Mouse (Mus musculus) midbrain, embryonic 10.5 days (tissue): ENCODE results near the gene Vmn2r84. TPM values are rescaled to one million over a fixed set of nuclear protein-coding genes. Genes with fewer than 3 reads are reported as not detected.
"Not testable (repeated sequence)": the region's sequence is repeated elsewhere in the genome, so short reads cannot be mapped to it uniquely, and the experiment has no call there.

Experiments used
- DNase-seq: peaks from one replicate; pipeline ENCODE4 v3.0.0-alpha.2; 2017; ENCODE audit warnings: low spot score
- H3K27ac ChIP-seq: fragments of 300-500 bp; sonication (generic); replicated peaks from 2 replicates; pipeline ENCODE4 v1.5.1; 2016; ENCODE audit warnings: mild to moderate bottlenecking
- H3K27me3 ChIP-seq: fragments of 300-500 bp; sonication (generic); 2 replicates; pipeline ENCODE4 v1.6.1; 2016; ENCODE audit warnings: low read depth, mild to moderate bottlenecking; ENCODE audit not compliant: poor library complexity, severe bottlenecking
- H3K36me3 ChIP-seq: fragments of 300-500 bp; sonication (generic); 2 replicates; pipeline ENCODE4 v1.6.1; 2016; ENCODE audit warnings: mild to moderate bottlenecking, moderate library complexity
- H3K4me1 ChIP-seq: fragments of 300-500 bp; sonication (generic); 2 replicates; pipeline ENCODE4 v1.6.1; 2016
- H3K4me3 ChIP-seq: fragments of 300-500 bp; sonication (generic); 2 replicates; pipeline ENCODE4 v1.5.1; 2016; ENCODE audit warnings: mild to moderate bottlenecking, moderate library complexity
- H3K9me3 ChIP-seq: fragments of 300-500 bp; sonication (generic); replicated peaks from 2 replicates; pipeline ENCODE4 v1.6.1; 2016; ENCODE audit warnings: mild to moderate bottlenecking
- WGBS: fragments of 180-500 bp; shearing (Covaris S2); methylation state at CpG from one replicate; pipeline ENCODE4 v1.1.7; 2016; 5-methylcytosine and 5-hydroxymethylcytosine counted together
- polyA plus RNA-seq: library from polyadenylated mRNA; unstranded; fragments of >200 nt; fragmentation: Nextera tagmentation; extraction: Ambion mirVana; gene quantifications from 2 replicates; pipeline ENCODE4 v1.2.1, GENCODE M21; 2016

Vmn2r84 gene
- polyA plus RNA-seq, 1 experiment from 2014 or later, result not detected

DNA sequence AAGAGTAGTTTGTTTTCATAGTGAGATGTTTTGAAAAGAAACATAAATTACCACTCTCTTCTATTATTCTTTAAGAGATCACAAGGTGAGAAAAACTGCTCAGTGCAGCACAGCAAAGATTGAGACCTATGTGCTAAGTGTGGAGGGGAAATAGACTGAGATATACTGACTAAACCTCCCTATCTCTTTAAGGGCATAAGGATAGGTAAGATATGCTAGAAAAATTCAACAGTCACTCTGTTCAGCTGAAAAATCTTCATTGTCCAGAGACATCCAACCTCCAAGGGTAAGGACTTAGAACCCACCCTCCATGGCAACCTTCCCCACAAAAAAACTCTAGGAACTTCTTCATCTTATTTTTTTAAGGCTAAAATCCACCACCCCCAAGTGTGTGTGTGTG lies 29.4 kb downstream of the Vmn2r84 start:
- H3K27ac ChIP-seq, result no peak overlapping the region
- no peak overlapping the region for H3K4me3 ChIP-seq
- DNase-seq, result no peak
- no peaks in the 10 kb centered on the region for H3K36me3 ChIP-seq
- H3K4me1 ChIP-seq, result no peaks in the 10 kb centered on the region
- no peaks in the 10 kb centered on the region for H3K9me3 ChIP-seq
- no peaks in the 10 kb centered on the region for H3K27me3 ChIP-seq

- Histone ChIP-seq H3K27me3 (no peaks in the 10 kb centered on the region), H3K9me3 (no peaks in the 10 kb centered on the region), H3K36me3 (no peaks in the 10 kb centered on the region), H3K4me1 (no peaks in the 10 kb centered on the region), H3K4me3 (no peak overlapping the region), H3K27ac (no peak overlapping the region)
- WGBS, result 64% methylated on average over 2 of the region's 2 CpGs
- DNase-seq, result no peak
These were observed 30.5 kb downstream of the Vmn2r84 start for GRCm38 (mm10) chr10:130363438-130364164.

DNA sequence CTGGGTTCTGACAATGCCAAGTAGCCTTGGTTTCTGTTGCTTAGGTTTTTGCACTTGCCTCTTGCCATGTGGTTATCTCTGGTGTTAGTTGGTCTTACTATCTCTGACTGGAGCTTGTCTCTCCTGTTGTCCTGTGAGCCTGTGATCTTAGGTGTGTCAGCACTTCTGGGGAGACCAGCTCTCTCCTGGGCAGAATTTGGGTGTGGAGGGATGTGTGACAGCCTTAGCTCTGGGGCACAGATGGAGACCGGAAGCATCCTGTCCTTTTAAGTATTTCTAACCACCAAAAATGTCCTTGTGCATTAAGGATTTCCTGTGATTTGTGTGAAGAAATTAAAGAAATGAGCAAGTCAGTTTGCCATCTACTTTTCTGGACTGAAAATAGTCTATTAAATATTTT lies 50.1 kb downstream of the Vmn2r84 start:
- Histone ChIP-seq H3K9me3 (no peaks in the 10 kb centered on the region), H3K27me3 (no peaks in the 10 kb centered on the region), H3K4me1 (no peaks in the 10 kb centered on the region), H3K27ac (no peak overlapping the region), H3K4me3 (no peak overlapping the region), H3K36me3 (no peaks in the 10 kb centered on the region)
- WGBS, result 91% methylated on average over 1 of the region's 1 CpGs
- DNase-seq, result no peak

DNA sequence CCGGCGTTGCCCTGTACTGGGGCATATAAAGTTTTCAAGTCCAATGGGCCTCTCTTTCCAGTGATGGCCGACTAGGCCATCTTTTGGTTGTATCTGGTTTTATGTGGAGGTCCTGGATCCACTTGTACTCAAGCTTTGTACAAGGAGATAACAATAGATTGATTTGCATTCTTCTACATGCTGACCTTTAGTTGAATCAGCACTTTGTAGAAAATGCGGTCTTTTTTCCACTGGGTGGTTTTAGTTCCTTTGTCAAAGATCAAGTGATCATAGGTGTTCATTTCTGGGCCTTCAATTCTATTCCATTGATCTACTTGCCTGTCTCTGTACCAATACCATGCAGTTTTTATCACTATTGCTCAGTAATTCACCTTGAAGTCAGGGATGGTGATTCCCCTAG lies 54.1 kb downstream of the Vmn2r84 start:
- not testable (repeated sequence) for H3K27ac ChIP-seq, H3K4me1 ChIP-seq, H3K4me3 ChIP-seq, H3K36me3 ChIP-seq, H3K27me3 ChIP-seq, H3K9me3 ChIP-seq, DNase-seq
- WGBS, result 87% methylated on average over 4 of the region's 4 CpGs

DNA sequence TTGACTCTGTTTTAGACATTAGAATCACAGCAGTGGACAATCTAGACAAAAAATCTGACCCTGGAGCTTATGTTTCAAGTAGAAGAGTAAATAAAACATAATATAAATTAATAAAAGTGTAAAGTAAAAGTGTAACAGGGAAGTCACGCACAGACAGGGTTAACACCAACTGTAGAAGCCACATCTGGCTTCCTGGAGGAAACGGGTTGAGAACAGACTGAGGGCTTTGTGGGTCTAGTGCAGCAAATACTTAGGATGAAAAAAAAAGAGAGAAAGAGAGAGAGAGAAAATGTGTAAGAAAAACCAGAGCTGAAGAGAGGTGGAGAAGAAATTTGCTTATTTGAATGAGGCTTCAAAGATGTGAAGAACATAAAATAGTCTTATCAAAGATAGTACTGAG lies 56.6 kb downstream of the Vmn2r84 start:
- 80% methylated on average over 2 of the region's 2 CpGs for WGBS
- no peak for DNase-seq
- Histone ChIP-seq H3K27ac (no peak overlapping the region), H3K27me3 (no peaks in the 10 kb centered on the region), H3K4me1 (no peaks in the 10 kb centered on the region), H3K9me3 (no peaks in the 10 kb centered on the region), H3K4me3 (no peak overlapping the region), H3K36me3 (no peaks in the 10 kb centered on the region)

GRCm38 (mm10) chr10:130336385-130336784 lies 57.7 kb downstream of the Vmn2r84 start:
- H3K36me3 ChIP-seq, result no peaks in the 10 kb centered on the region

GRCm38 (mm10) chr10:130330711-130331110 lies 63.4 kb downstream of the Vmn2r84 start:
- no peaks in the 10 kb centered on the region for H3K36me3 ChIP-seq
- no peaks in the 10 kb centered on the region for H3K27me3 ChIP-seq
- H3K27ac ChIP-seq, result no peak overlapping the region
- H3K9me3 ChIP-seq, result no peaks in the 10 kb centered on the region
- no peak for DNase-seq
- WGBS, result 93% methylated on average over 1 of the region's 1 CpGs
- H3K4me3 ChIP-seq, result no peak overlapping the region
- no peaks in the 10 kb centered on the region for H3K4me1 ChIP-seq

More at GRCm38 (mm10) chr10:130336385-130336784, 57.7 kb downstream of the Vmn2r84 start:
- Histone ChIP-seq H3K4me3 (no peak overlapping the region), H3K27ac (no peak overlapping the region), H3K9me3 (no peaks in the 10 kb centered on the region), H3K4me1 (no peaks in the 10 kb centered on the region), H3K27me3 (no peaks in the 10 kb centered on the region)
- DNase-seq, result no peak
- 86% methylated on average over 1 of the region's 1 CpGs for WGBS

Other genes with a start within 250 kb of the Vmn2r84 start
- not detected in 2 replicates for gene Olfr825, start 227.6 kb downstream of the Vmn2r84 start, polyA plus RNA-seq
- gene Olfr826, start 210.1 kb downstream of the Vmn2r84 start, polyA plus RNA-seq, result not detected in 2 replicates
- not detected in 2 replicates for gene Olfr827, start 179.9 kb downstream of the Vmn2r84 start, polyA plus RNA-seq
- 13.4 and 16.0 TPM in 2 replicates for gene Neurod4, start 114.1 kb downstream of the Vmn2r84 start, polyA plus RNA-seq
- not detected in 2 replicates for gene Tespa1, start 71.5 kb downstream of the Vmn2r84 start, polyA plus RNA-seq
- not detected in 2 replicates for gene Vmn2r85, start 35.4 kb upstream of the Vmn2r84 start, polyA plus RNA-seq
- gene Vmn2r86, start 61.7 kb upstream of the Vmn2r84 start, polyA plus RNA-seq, result not detected in 2 replicates
- 0.05 TPM in 1 of 2 replicates, not detected in the other for gene Vmn2r87, start 103.1 kb upstream of the Vmn2r84 start, polyA plus RNA-seq